Mouse (Mus musculus) kidney, embryonic 15.5 days (tissue): ENCODE results near the gene Sap30bp. TPM values are rescaled to one million over a fixed set of nuclear protein-coding genes. Genes with fewer than 3 reads are reported as not detected.

Experiments used
- ATAC-seq: fragments of 200-750 bp; cut with Nextera tagmentation; replicated peaks from 2 replicates; pipeline ENCODE4 v1.8.0; 2017; ENCODE audit warnings: moderate TSS enrichment; ENCODE audit not compliant: low FRiP score
- H3K27ac ChIP-seq: fragments of 300-500 bp; sonication (generic); 2 replicates; pipeline ENCODE4 v1.5.1; 2015; ENCODE audit warnings: mild to moderate bottlenecking, inconsistent platforms
- H3K27me3 ChIP-seq: fragments of 300-500 bp; sonication (generic); 2 replicates; pipeline ENCODE4 v1.6.1; 2015; ENCODE audit warnings: inconsistent platforms
- H3K36me3 ChIP-seq: fragments of 300-500 bp; sonication (generic); 2 replicates; pipeline ENCODE4 v1.6.1; 2015; ENCODE audit warnings: inconsistent platforms
- H3K4me1 ChIP-seq: fragments of 300-500 bp; sonication (generic); 2 replicates; pipeline ENCODE4 v1.6.1; 2015; ENCODE audit warnings: inconsistent platforms
- H3K4me2 ChIP-seq: fragments of 300-500 bp; sonication (generic); 2 replicates; pipeline ENCODE4 v1.6.1; 2015; ENCODE audit warnings: moderate library complexity, mild to moderate bottlenecking, inconsistent platforms
- H3K4me3 ChIP-seq: fragments of 300-500 bp; sonication (generic); replicated peaks from 2 replicates; pipeline ENCODE4 v1.5.1; 2015; ENCODE audit warnings: mild to moderate bottlenecking, inconsistent platforms
- H3K9ac ChIP-seq: fragments of 300-500 bp; sonication (generic); 2 replicates; pipeline ENCODE4 v1.6.1; 2015; ENCODE audit warnings: mild to moderate bottlenecking, inconsistent platforms
- H3K9me3 ChIP-seq: fragments of 300-500 bp; sonication (generic); replicated peaks from 2 replicates; pipeline ENCODE4 v1.6.1; 2016; ENCODE audit warnings: inconsistent platforms
- WGBS: fragments of 180-500 bp; shearing (Covaris S2); methylation state at CpG from one replicate; pipeline ENCODE4 v1.1.7; 2015; ENCODE audit warnings: mixed read lengths; 5-methylcytosine and 5-hydroxymethylcytosine counted together
- polyA plus RNA-seq: library from polyadenylated mRNA; unstranded; fragments of >200 nt; fragmentation: Nextera tagmentation; extraction: Ambion mirVana; gene quantifications from 2 replicates; pipeline ENCODE4 v1.2.1, GENCODE M21; 2015

The Sap30bp gene
- polyA plus RNA-seq, 1 experiment from 2014 or later: 44.5 TPM

- Histone ChIP-seq H3K4me2 (no peak overlapping the region), H3K4me1 (peaks cover 2% of the 10 kb centered on the region), H3K9me3 (no peaks in the 10 kb centered on the region), H3K27ac (no peak overlapping the region), H3K9ac (no peak overlapping the region), H3K27me3 (no peaks in the 10 kb centered on the region), H3K36me3 (peaks cover 88% of the 10 kb centered on the region), H3K4me3 (no peak overlapping the region)
- 37% methylated on average over 6 of the region's 6 CpGs for WGBS
- ATAC-seq: no peak
These were observed 6.7 kb downstream of the Sap30bp start for GRCm38 (mm10) chr11:115939690-115940329.

DNA sequence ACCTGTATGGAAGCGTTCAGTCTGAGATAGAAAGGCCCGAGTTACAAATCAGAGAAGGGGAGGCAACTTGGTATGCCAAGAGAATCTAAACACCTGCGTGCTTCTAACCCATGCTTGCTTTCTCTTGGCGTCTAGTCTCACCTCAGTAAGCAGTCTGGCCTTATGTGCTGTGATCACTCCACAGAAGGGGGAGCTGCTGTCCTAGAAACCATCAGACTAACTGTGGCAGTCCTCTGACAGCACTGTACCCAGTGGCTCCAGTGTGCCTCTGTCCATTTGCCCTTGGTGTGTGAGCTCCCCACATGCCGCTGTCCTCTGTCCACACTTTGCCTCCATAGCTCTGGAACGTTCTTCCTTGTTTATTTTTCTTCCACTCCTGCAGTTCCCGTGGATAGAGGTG is 8.9 kb downstream of the Sap30bp start:
- WGBS: 78% methylated on average over 7 of the region's 7 CpGs
- Histone ChIP-seq H3K27ac (no peak overlapping the region), H3K9ac (no peak overlapping the region), H3K4me1 (no peaks in the 10 kb centered on the region), H3K36me3 (peaks cover 95% of the 10 kb centered on the region), H3K4me3 (no peak overlapping the region), H3K4me2 (no peak overlapping the region), H3K27me3 (no peaks in the 10 kb centered on the region), H3K9me3 (no peaks in the 10 kb centered on the region)
- no peak for ATAC-seq

- no peak for ATAC-seq
- H3K9me3 ChIP-seq: no peaks in the 10 kb centered on the region
- H3K27ac ChIP-seq: no peak overlapping the region
- no peaks in the 10 kb centered on the region for H3K4me1 ChIP-seq
- H3K27me3 ChIP-seq: no peaks in the 10 kb centered on the region
- 88% methylated on average over 8 of the region's 8 CpGs for WGBS
- peaks cover 94% of the 10 kb centered on the region for H3K36me3 ChIP-seq
- no peak overlapping the region for H3K9ac ChIP-seq
- no peak overlapping the region for H3K4me3 ChIP-seq
- H3K4me2 ChIP-seq: no peak overlapping the region
These were observed 12.2 kb downstream of the Sap30bp start for GRCm38 (mm10) chr11:115945247-115945646.

GRCm38 (mm10) chr11:115946221-115946828 is 13.2 kb downstream of the Sap30bp start:
- ATAC-seq: no peak
- Histone ChIP-seq H3K36me3 (peaks cover 94% of the 10 kb centered on the region), H3K9me3 (no peaks in the 10 kb centered on the region), H3K27me3 (no peaks in the 10 kb centered on the region), H3K27ac (peak overlapping the region; percentile 41; the same call in 1 of the 2 replicates), H3K4me2 (no peak overlapping the region), H3K4me1 (no peaks in the 10 kb centered on the region), H3K4me3 (no peak overlapping the region), H3K9ac (no peak overlapping the region)
- 83% methylated on average over 9 of the region's 9 CpGs for WGBS

DNA sequence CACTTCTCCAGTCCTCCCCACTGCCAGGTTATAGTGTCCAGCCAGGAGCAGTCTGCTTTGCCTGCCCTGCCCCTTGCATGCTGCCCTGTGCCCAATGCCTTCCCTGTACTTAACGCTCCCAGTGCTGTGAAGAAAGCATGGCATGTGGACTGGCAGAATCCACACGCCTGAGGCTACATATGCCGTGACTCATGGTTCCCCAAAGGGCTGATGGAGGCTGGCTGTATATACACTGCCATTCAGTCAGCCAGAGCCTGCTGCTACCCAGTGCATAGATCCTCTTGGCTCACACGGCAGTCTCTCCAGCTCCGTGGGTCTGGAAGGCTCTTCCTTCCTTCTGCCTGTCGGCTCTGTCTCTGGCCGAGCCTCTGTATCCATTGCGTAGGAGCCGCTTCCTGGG is 15.2 kb downstream of the Sap30bp start:
- H3K4me3 ChIP-seq: no peak overlapping the region
- no peak for ATAC-seq
- H3K9me3 ChIP-seq: no peaks in the 10 kb centered on the region
- peaks cover 95% of the 10 kb centered on the region for H3K36me3 ChIP-seq
- no peak overlapping the region for H3K27ac ChIP-seq
- no peak overlapping the region for H3K4me2 ChIP-seq
- H3K4me1 ChIP-seq: no peaks in the 10 kb centered on the region
- no peak overlapping the region for H3K9ac ChIP-seq
- H3K27me3 ChIP-seq: no peaks in the 10 kb centered on the region
- WGBS: 84% methylated on average over 9 of the region's 9 CpGs

GRCm38 (mm10) chr11:115950719-115951118 is 17.6 kb downstream of the Sap30bp start:
- WGBS: 84% methylated on average over 2 of the region's 2 CpGs
- peaks cover 96% of the 10 kb centered on the region for H3K36me3 ChIP-seq

DNA sequence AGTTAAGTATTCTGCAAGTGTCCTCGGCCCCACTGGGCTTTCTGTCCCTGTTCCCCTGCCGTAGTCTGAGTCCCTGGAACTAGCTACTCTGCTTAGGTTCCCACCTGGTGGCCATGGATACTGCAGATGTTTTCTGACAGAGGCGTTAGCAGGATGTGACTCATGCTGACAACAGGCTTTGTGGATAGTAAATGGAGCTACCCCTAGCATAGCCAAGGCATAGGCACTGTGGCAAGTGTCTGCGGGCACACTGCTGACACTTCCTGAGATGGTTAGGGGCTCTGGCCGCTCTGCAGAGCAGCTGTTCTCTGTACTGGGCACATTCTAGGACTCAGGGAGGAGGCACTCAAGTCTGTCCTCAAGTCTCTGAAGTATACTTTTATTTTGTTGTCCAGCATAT is 21.6 kb downstream of the Sap30bp start:
- no peak for ATAC-seq
- H3K27ac ChIP-seq: no peak overlapping the region
- no peak overlapping the region for H3K4me3 ChIP-seq
- H3K9me3 ChIP-seq: no peaks in the 10 kb centered on the region
- H3K4me1 ChIP-seq: no peaks in the 10 kb centered on the region; the same call in 1 of the 2 replicates
- H3K36me3 ChIP-seq: peaks cover 90% of the 10 kb centered on the region
- H3K27me3 ChIP-seq: no peaks in the 10 kb centered on the region
- H3K4me2 ChIP-seq: no peak overlapping the region
- no peak overlapping the region for H3K9ac ChIP-seq
- WGBS: 85% methylated on average over 5 of the region's 5 CpGs

More at GRCm38 (mm10) chr11:115950719-115951118, 17.6 kb downstream of the Sap30bp start:
- no peaks in the 10 kb centered on the region; the same call in 1 of the 2 replicates for H3K4me1 ChIP-seq
- H3K4me2 ChIP-seq: no peak overlapping the region
- no peaks in the 10 kb centered on the region for H3K9me3 ChIP-seq
- H3K27ac ChIP-seq: no peak overlapping the region
- H3K4me3 ChIP-seq: no peak overlapping the region
- no peaks in the 10 kb centered on the region for H3K27me3 ChIP-seq
- H3K9ac ChIP-seq: no peak overlapping the region
- no peak for ATAC-seq

- Histone ChIP-seq H3K4me1 (no peaks in the 10 kb centered on the region; the same call in 1 of the 2 replicates), H3K4me3 (no peak overlapping the region), H3K9me3 (no peaks in the 10 kb centered on the region), H3K27ac (no peak overlapping the region), H3K36me3 (peaks cover 90% of the 10 kb centered on the region), H3K4me2 (no peak overlapping the region), H3K27me3 (no peaks in the 10 kb centered on the region), H3K9ac (no peak overlapping the region)
- 73% methylated on average over 10 of the region's 10 CpGs for WGBS
- no peak for ATAC-seq
These were observed 22.2 kb downstream of the Sap30bp start for GRCm38 (mm10) chr11:115955195-115955858.

GRCm38 (mm10) chr11:115956453-115956852 is 23.4 kb downstream of the Sap30bp start:
- no peak for ATAC-seq
- Histone ChIP-seq H3K9ac (no peak overlapping the region), H3K27ac (0 out of 2 replicates have a peak overlapping the region, but pooled peaks have one; percentile 15), H3K9me3 (no peaks in the 10 kb centered on the region), H3K4me2 (no peak overlapping the region), H3K4me1 (no peaks in the 10 kb centered on the region; the same call in 1 of the 2 replicates), H3K36me3 (peaks cover 90% of the 10 kb centered on the region), H3K27me3 (no peaks in the 10 kb centered on the region), H3K4me3 (no peak overlapping the region)
- WGBS: 59% methylated on average over 4 of the region's 4 CpGs

DNA sequence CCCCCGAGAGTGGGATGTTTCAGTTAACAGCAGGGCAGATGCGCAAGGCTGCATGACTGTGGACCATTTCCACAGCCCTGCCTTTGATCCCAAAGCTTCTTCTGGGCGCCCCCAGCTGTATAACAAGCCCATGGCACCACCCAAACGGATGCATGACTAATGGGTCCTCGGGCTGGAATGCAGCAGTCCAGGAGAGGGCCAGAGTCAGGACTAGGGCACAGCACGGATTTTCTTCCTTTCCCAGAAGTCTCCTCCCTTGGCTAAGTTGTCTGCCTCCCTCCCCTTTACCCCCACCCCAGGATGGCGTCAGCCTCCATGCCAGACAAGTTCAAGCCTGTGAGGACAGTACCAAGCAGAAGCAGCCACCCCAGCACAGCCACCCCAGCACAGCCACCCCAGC is 24.9 kb downstream of the Sap30bp start:
- WGBS: 52% methylated on average over 7 of the region's 7 CpGs
- Histone ChIP-seq H3K4me1 (no peaks in the 10 kb centered on the region; the same call in 1 of the 2 replicates), H3K36me3 (peaks cover 90% of the 10 kb centered on the region), H3K9me3 (no peaks in the 10 kb centered on the region), H3K27me3 (no peaks in the 10 kb centered on the region), H3K27ac (no peak overlapping the region), H3K4me3 (no peak overlapping the region), H3K9ac (no peak overlapping the region), H3K4me2 (no peak overlapping the region)
- ATAC-seq: no peak

DNA sequence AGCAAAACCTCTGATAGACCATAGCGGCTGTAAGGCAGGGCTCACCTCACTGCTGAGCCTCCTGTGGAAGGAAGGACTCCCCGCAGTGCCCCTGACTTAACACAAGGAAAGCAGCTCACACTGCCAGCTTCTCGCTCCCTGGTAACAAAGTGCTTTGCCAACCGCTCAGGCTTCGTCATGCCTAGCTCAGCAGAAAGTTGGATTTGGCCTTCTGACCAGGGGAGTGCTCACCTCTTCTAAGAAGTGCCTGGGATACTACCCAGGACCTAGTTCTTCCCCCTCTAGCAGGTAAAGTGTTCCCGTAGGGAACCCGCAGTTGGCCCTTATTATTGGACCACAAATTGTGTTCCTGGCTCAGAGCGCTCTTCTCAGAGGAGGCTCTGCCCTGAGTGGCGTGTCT is 25.9 kb downstream of the Sap30bp start:
- Histone ChIP-seq H3K36me3 (peaks cover 90% of the 10 kb centered on the region), H3K27ac (no peak overlapping the region), H3K4me2 (no peak overlapping the region), H3K4me1 (no peaks in the 10 kb centered on the region; the same call in 1 of the 2 replicates), H3K4me3 (no peak overlapping the region), H3K9ac (no peak overlapping the region), H3K27me3 (no peaks in the 10 kb centered on the region), H3K9me3 (no peaks in the 10 kb centered on the region)
- 97% methylated on average over 9 of the region's 9 CpGs for WGBS
- no peak for ATAC-seq

DNA sequence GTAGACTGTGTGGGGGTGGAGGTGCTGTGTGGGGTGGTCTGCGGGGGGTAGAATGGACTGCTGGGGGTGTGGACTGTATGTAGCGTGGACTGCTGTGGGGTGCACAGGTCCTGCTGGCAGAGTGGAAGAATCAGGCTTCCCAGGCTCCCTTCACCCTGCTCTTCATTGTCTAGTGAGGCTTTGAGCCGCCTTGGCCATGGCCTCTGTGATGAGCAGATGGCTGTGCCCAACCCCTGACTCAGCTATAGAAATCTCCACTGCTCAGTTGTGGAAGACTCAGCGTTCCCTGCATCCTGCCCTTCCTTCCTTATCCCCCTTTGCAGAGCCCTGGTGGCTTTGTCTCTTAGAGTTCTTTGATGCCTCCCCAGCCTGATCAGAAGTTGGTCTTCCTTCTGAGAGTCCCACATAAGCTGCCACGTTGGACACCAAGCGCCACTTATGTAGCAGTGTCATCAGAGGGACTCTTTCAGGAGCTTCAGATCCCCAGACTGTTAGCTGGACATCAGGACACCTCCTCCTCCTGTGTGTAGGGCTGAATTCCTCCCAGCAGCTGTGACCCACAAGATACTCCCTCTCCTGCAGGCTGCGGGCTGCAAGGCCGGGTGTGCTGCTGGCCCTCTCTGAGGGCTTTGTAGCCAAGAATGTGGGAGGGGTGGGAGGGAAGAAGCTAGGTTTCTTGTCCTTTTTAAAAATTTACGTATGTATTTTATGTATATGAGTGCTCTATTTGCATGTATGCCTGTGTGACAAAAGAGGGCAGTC is 29.8 kb downstream of the Sap30bp start:
- 91% methylated on average over 9 of the region's 9 CpGs for WGBS
- H3K9ac ChIP-seq: no peak overlapping the region
- no peaks in the 10 kb centered on the region for H3K4me1 ChIP-seq
- H3K27me3 ChIP-seq: no peaks in the 10 kb centered on the region
- peaks cover 90% of the 10 kb centered on the region for H3K36me3 ChIP-seq
- no peaks in the 10 kb centered on the region for H3K9me3 ChIP-seq
- no peak for ATAC-seq
- no peak overlapping the region for H3K4me3 ChIP-seq
- no peak overlapping the region for H3K27ac ChIP-seq
- H3K4me2 ChIP-seq: no peak overlapping the region
